Mouse (Mus musculus) layer of hippocampus, adult 11-12 months (tissue): Measurements from ENCODE around the gene Tigd3.
A peak's percentile ranks its signal among the peaks of the same experiment; 100 is the strongest.

Source experiments
- DNase-seq: peaks from one replicate; pipeline ENCODE4 v3.0.0; 2022; ENCODE audit warnings: low spot score

Gene Tigd3

GRCm38 (mm10) chr19:5877618-5878361 lies 16.2 kb downstream of the Tigd3 start, which contains the start of gene Slc25a45:
Gene Slc25a45 (plus strand): TSS chr19:5877808.
- DNase-seq: peak; percentile 79

- peak; percentile 94 for DNase-seq
Measured at GRCm38 (mm10) chr19:5874969-5875480, 18.9 kb downstream of the Tigd3 start, which contains the start of gene Frmd8. Gene Frmd8 (minus strand): TSS chr19:5875274.

- DNase-seq: no peak
Measured at GRCm38 (mm10) chr19:5874391-5874968, 19.5 kb downstream of the Tigd3 start.

GRCm38 (mm10) chr19:5872931-5873556 lies 20.9 kb downstream of the Tigd3 start:
- no peak for DNase-seq

- no peak for DNase-seq
Measured at GRCm38 (mm10) chr19:5872528-5872927, 21.4 kb downstream of the Tigd3 start.

- DNase-seq: no peak
Measured at GRCm38 (mm10) chr19:5871683-5872082, 22.3 kb downstream of the Tigd3 start.

- no peak for DNase-seq
Measured at GRCm38 (mm10) chr19:5871273-5871672, 22.7 kb downstream of the Tigd3 start.

GRCm38 (mm10) chr19:5868096-5868495 lies 25.9 kb downstream of the Tigd3 start:
- DNase-seq: no peak

- no peak for DNase-seq
Measured at GRCm38 (mm10) chr19:5864710-5865398, 29.1 kb downstream of the Tigd3 start.

GRCm38 (mm10) chr19:5863776-5864175 lies 30.2 kb downstream of the Tigd3 start:
- DNase-seq: no peak

GRCm38 (mm10) chr19:5862335-5863085 lies 31.4 kb downstream of the Tigd3 start:
- DNase-seq: no peak

- DNase-seq: no peak
Measured at GRCm38 (mm10) chr19:5856604-5857003, 37.3 kb downstream of the Tigd3 start.

- no peak for DNase-seq
Measured at GRCm38 (mm10) chr19:5852035-5852722, 41.8 kb downstream of the Tigd3 start.

GRCm38 (mm10) chr19:5851481-5851971 lies 42.4 kb downstream of the Tigd3 start:
- DNase-seq: no peak

- DNase-seq: no peak
Measured at GRCm38 (mm10) chr19:5850860-5851259, 43.1 kb downstream of the Tigd3 start.

GRCm38 (mm10) chr19:5849843-5850527 lies 44.0 kb downstream of the Tigd3 start:
- DNase-seq: peak; percentile 96

- DNase-seq: no peak
Measured at GRCm38 (mm10) chr19:5848826-5849672, 44.9 kb downstream of the Tigd3 start.

- peak; percentile 61 for DNase-seq
Measured at GRCm38 (mm10) chr19:5848032-5848825, 45.7 kb downstream of the Tigd3 start.
